ENCODE assay signal across 15 mouse cellular contexts in genomic region chr6:55319585-55320551, GRCm38 (mm10). TPM values are rescaled to one million over a fixed set of nuclear protein-coding genes. Genes with fewer than 3 reads are reported as not detected.
DNase-seq lines count a peak whose midpoint lies in the region; ATAC-seq and TF ChIP-seq lines count a peak whose summit lies in the region.
"Had no signal": no experiment of that assay in that cellular context is flagged by ENCODE, and none has a peak within 500 bp of the region (broad histone marks: within the 10 kb centered on the region; RNA-seq: fewer than 3 reads in every experiment).

No protein-coding gene starts in this region.

- H3K36me3 ChIP-seq in heart, adult 2 months (ENCODE audit: control insufficient read depth, insufficient read depth, low read length), result no peaks in the 10 kb centered on the region
- H3K36me3 ChIP-seq in stomach, embryonic 15.5 days, result no peaks in the 10 kb centered on the region
- H3K36me3 ChIP-seq in stomach, postnatal 0 days (ENCODE audit: control insufficient read depth, insufficient read depth, low read length), result no peaks in the 10 kb centered on the region
- no peaks in the 10 kb centered on the region for H3K36me3 ChIP-seq in liver, embryonic 15.5 days (replicated peaks)
- H3K36me3 ChIP-seq in stomach, embryonic 16.5 days (ENCODE audit: control insufficient read depth, insufficient read depth, low read length), result no peaks in the 10 kb centered on the region

- peak overlapping the region; percentile 60 for H3K27ac ChIP-seq in heart, adult 2 months
- H3K27ac ChIP-seq in stomach, embryonic 15.5 days, result peak overlapping the region; percentile 35
- no peak overlapping the region; the same call in 1 of the 2 replicates for H3K27ac ChIP-seq in stomach, postnatal 0 days (replicated peaks)
- peak overlapping the region; percentile 92 for H3K27ac ChIP-seq in liver, embryonic 15.5 days (replicated peaks)
- H3K27ac ChIP-seq in stomach, embryonic 16.5 days (ENCODE audit: low read length), result peak overlapping the region; percentile 36; the same call in 1 of the 2 replicates

- no peaks in the 10 kb centered on the region for H3K9me3 ChIP-seq in stomach, embryonic 15.5 days
- H3K9me3 ChIP-seq in stomach, postnatal 0 days (ENCODE audit: control insufficient read depth, low read length), result no peaks in the 10 kb centered on the region
- no peaks in the 10 kb centered on the region for H3K9me3 ChIP-seq in liver, embryonic 15.5 days (replicated peaks)
- H3K9me3 ChIP-seq in stomach, embryonic 16.5 days (replicated peaks; ENCODE audit: control insufficient read depth, low read length), result no peaks in the 10 kb centered on the region

- ATAC-seq in stomach, embryonic 15.5 days (ENCODE audit: insufficient read depth, low FRiP score, low read depth), result no peak
- no peak for ATAC-seq in stomach, postnatal 0 days (ENCODE audit: low FRiP score, low TSS enrichment)
- ATAC-seq in liver, embryonic 15.5 days (ENCODE audit: insufficient read depth), result no peak
- no peak for ATAC-seq in stomach, embryonic 16.5 days (ENCODE audit: insufficient read depth, low FRiP score)

- 56% methylated on average over 14 of the region's 14 CpGs for WGBS in heart, adult 2 months
- 61% methylated on average over 14 of the region's 14 CpGs for WGBS in stomach, embryonic 15.5 days
- WGBS in stomach, postnatal 0 days, result 58% methylated on average over 14 of the region's 14 CpGs
- WGBS in liver, embryonic 15.5 days (ENCODE audit: insufficient replicate concordance), result 70% methylated on average over 14 of the region's 14 CpGs
- 59% methylated on average over 14 of the region's 14 CpGs for WGBS in stomach, embryonic 16.5 days

- intact Hi-C loops in heart, adult 2 months (cut with DNase I), result loop anchor here (2.0 kb wide), 1 partner anchor 23 kb away; no protein-coding TSS in a partner anchor

- no peaks in the 10 kb centered on the region for H3K79me2 ChIP-seq in heart, adult 2 months (replicated peaks; ENCODE audit: control insufficient read depth, insufficient read depth, low read length)

- H3K27me3 ChIP-seq in heart, adult 2 months (ENCODE audit: control insufficient read depth, insufficient read depth, low read length), result no peaks in the 10 kb centered on the region
- no peaks in the 10 kb centered on the region for H3K27me3 ChIP-seq in stomach, embryonic 15.5 days (replicated peaks)
- no peaks in the 10 kb centered on the region for H3K27me3 ChIP-seq in stomach, postnatal 0 days (ENCODE audit: control insufficient read depth, insufficient read depth, low read length)
- H3K27me3 ChIP-seq in liver, embryonic 15.5 days, result no peaks in the 10 kb centered on the region
- H3K27me3 ChIP-seq in stomach, embryonic 16.5 days (ENCODE audit: control insufficient read depth, insufficient read depth, low read length), result no peaks in the 10 kb centered on the region

- peak in 1 of 2 experiments; percentile 55 for DNase-seq in heart, adult 2 months
- no peak for DNase-seq in heart, adult 8-10 months (ENCODE audit: low spot score)
- DNase-seq in stomach, postnatal 0 days (ENCODE audit: low spot score), result no peak
- no peak for DNase-seq in cerebellum, postnatal 25 days
- no peak for DNase-seq in Muller cell, postnatal 12 days (ENCODE audit: inconsistent ontology term)
- DNase-seq: adrenal gland, postnatal 14 days; cerebellum, adult 11-12 months had no signal

- H3K4me1 ChIP-seq in heart, adult 2 months (ENCODE audit: control insufficient read depth, insufficient read depth, low read length), result peaks cover 20% of the 10 kb centered on the region
- H3K4me1 ChIP-seq in stomach, embryonic 15.5 days, result peaks cover 16% of the 10 kb centered on the region; the same call in 1 of the 2 replicates
- H3K4me1 ChIP-seq in stomach, postnatal 0 days (replicated peaks; ENCODE audit: control insufficient read depth, insufficient read depth), result 0 out of 2 replicates have a peak, but pooled peaks cover 3% of the 10 kb centered on the region
- H3K4me1 ChIP-seq in liver, embryonic 15.5 days (replicated peaks), result peaks cover 71% of the 10 kb centered on the region
- no peaks in the 10 kb centered on the region; the same call in 1 of the 2 replicates for H3K4me1 ChIP-seq in stomach, embryonic 16.5 days (ENCODE audit: control insufficient read depth, insufficient read depth, low read length)

- 0 out of 2 replicates have a peak, but pooled peaks have one; percentile 46 for TF ChIP-seq EP300 in heart, adult 2 months (IDR thresholded peaks at IDR 0.05; ENCODE audit: insufficient read depth, low read depth, low read length)
- TF ChIP-seq EP300 in stomach, postnatal 0 days (optimal IDR thresholded peaks at IDR 0.05), result no peak

- TF ChIP-seq CTCF in heart, adult 2 months (IDR thresholded peaks at IDR 0.05), result no peak
- no peak for TF ChIP-seq CTCF in stomach, postnatal 0 days (IDR thresholded peaks at IDR 0.05; ENCODE audit: low read depth)

- no peak for TF ChIP-seq POLR2A in heart, adult 2 months (IDR thresholded peaks at IDR 0.05; ENCODE audit: insufficient read depth, low read depth, low read length)

- no peak overlapping the region for H3K4me2 ChIP-seq in stomach, embryonic 15.5 days
- H3K4me2 ChIP-seq in stomach, postnatal 0 days (replicated peaks; ENCODE audit: low read depth), result no peak overlapping the region
- no peak overlapping the region for H3K4me2 ChIP-seq in liver, embryonic 15.5 days
- H3K4me2 ChIP-seq in stomach, embryonic 16.5 days (ENCODE audit: low read depth, low read length), result no peak overlapping the region

- no peak overlapping the region for H3K9ac ChIP-seq in heart, adult 2 months (ENCODE audit: low read depth, low read length)
- H3K9ac ChIP-seq in stomach, embryonic 15.5 days, result no peak overlapping the region
- no peak overlapping the region for H3K9ac ChIP-seq in stomach, postnatal 0 days (ENCODE audit: low read length)
- H3K9ac ChIP-seq in liver, embryonic 15.5 days, result no peak overlapping the region
- no peak overlapping the region for H3K9ac ChIP-seq in stomach, embryonic 16.5 days (ENCODE audit: low read length)

- H3K4me3 ChIP-seq in heart, adult 2 months, result no peak overlapping the region
- H3K4me3 ChIP-seq in stomach, embryonic 15.5 days (replicated peaks), result no peak overlapping the region
- no peak overlapping the region for H3K4me3 ChIP-seq in stomach, postnatal 0 days (ENCODE audit: low read depth, low read length)
- no peak overlapping the region for H3K4me3 ChIP-seq in liver, embryonic 15.5 days (replicated peaks)
- no peak overlapping the region for H3K4me3 ChIP-seq in stomach, embryonic 16.5 days (replicated peaks; ENCODE audit: low read length)

RNA-seq across cellular contexts. Expression of gene Aqp1, which starts 16.4 kb away (rescaled TPM):
- total RNA-seq in heart, adult 2 months (2021), result 100 to 1,000 TPM; 377 to 449 TPM
- 433 and 638 TPM in 2 replicates for polyA plus RNA-seq in heart, adult 2 months (2012; rRNA removed)
- total RNA-seq in heart, adult 8-10 months (2022), result 100 to 1,000 TPM; 336 to 404 (median 350) TPM
- 18.7 and 22.8 TPM in 2 replicates for polyA plus RNA-seq in stomach, embryonic 15.5 days (2015; fragmentation: Nextera tagmentation; extraction: Ambion mirVana)
- polyA plus RNA-seq in stomach, postnatal 0 days (2015; fragmentation: Nextera tagmentation; extraction: Ambion mirVana), result 15.3 and 16.2 TPM in 2 replicates
- polyA plus RNA-seq in liver, embryonic 15.5 days (2015; fragmentation: Nextera tagmentation; extraction: Ambion mirVana), result 75.8 and 85.1 TPM in 2 replicates
- 24.1 and 25.3 TPM in 2 replicates for polyA plus RNA-seq in stomach, embryonic 16.5 days (2015; fragmentation: Nextera tagmentation; extraction: Ambion mirVana)

RNA-seq across cellular contexts. Expression of gene Ghrhr, which starts 56.2 kb away (rescaled TPM):
- not detected for total RNA-seq in heart, adult 2 months (2021)
- polyA plus RNA-seq in heart, adult 2 months (2012; rRNA removed), result not detected in 2 replicates
- total RNA-seq in heart, adult 8-10 months (2022), result not detected
- 0.15 TPM in 1 of 2 replicates, not detected in the other for polyA plus RNA-seq in stomach, embryonic 15.5 days (2015; fragmentation: Nextera tagmentation; extraction: Ambion mirVana)
- not detected in 2 replicates for polyA plus RNA-seq in stomach, postnatal 0 days (2015; fragmentation: Nextera tagmentation; extraction: Ambion mirVana)
- polyA plus RNA-seq in liver, embryonic 15.5 days (2015; fragmentation: Nextera tagmentation; extraction: Ambion mirVana), result 0.08 TPM in 1 of 2 replicates, not detected in the other
- polyA plus RNA-seq in stomach, embryonic 16.5 days (2015; fragmentation: Nextera tagmentation; extraction: Ambion mirVana), result 0.17 TPM in 1 of 2 replicates, not detected in the other
- total RNA-seq: adrenal gland, postnatal 14 days; hematopoietic stem cell, adult 5-6 weeks; left cerebral cortex, adult 18-20 months; megakaryocyte progenitor cell, adult 5-6 weeks had no signal
- polyA plus RNA-seq: embryonic facial prominence, embryonic 11.5 days; neural tube, embryonic 11.5 days had no signal
